Mouse (Mus musculus) spleen, adult 12 weeks (tissue): Measurements from ENCODE around the gene Gys1.
A peak's percentile ranks its signal among the peaks of the same experiment; 100 is the strongest.
"Not testable (repeated sequence)": the region's sequence is repeated elsewhere in the genome, so short reads cannot be mapped to it uniquely, and the experiment has no call there.

Source experiments
- DNase-seq: peaks from one replicate; pipeline ENCODE4 v3.0.0; 2022; ENCODE audit warnings: low spot score

Gys1 gene

GRCm38 (mm10) chr7:45457204-45458060 lies 22.8 kb downstream of the Gys1 start:
- no peak for DNase-seq

GRCm38 (mm10) chr7:45458748-45459563 lies 24.3 kb downstream of the Gys1 start:
- peak; percentile 67 for DNase-seq

DNA sequence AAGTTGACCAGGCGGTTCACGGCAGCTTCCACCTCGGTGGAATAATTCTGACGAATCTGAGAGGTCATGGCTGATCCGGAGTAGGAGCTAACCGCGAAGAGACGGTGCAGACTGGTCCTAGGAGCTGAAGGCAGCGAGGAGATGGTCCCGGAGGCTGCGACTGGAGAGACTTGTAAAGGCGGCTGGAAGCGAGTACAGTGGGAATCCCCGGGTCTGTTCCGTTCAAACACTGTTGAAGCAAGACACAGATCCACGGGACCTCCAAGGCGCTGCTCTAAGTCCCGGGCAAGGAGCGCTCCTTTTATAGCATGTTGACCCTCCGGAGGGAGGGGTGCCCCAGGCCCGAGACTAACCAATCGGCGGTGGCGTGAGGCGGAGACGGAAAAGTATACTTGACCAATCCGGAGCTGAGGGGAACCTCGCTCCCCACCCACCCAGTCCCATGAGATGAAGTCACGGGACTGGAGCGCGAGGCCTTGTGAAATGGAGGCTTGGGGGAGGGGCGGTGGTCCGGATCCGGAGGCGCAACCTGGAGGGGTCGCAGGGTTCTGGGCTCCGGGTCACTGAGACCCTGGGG lies 25.0 kb downstream of the Gys1 start, which contains the start of gene Ftl1:
Gene Ftl1 (minus strand): TSS at position 321 of the 577 bp plus-strand sequence.
- DNase-seq = peak; percentile 92

DNA sequence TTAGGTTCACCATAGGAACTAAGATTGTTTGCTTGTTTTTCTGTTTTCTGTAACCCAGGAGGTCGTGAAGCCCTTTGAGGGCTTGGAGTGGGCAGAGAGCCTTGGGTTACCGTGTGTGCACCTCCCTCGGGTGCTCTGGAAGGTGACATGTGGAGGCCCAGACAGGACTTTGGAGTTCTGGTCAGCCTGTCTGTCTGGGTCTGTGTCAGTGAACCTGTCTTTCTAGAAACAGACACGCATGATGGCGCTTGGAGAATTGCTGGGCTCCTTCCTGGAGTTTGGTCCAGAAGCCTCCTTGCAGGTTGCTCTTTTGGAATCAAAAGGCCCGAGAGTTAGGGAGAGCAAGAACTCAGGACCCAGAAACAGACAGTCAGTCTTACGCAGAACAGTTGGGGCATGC lies 25.7 kb downstream of the Gys1 start:
- DNase-seq = no peak

DNA sequence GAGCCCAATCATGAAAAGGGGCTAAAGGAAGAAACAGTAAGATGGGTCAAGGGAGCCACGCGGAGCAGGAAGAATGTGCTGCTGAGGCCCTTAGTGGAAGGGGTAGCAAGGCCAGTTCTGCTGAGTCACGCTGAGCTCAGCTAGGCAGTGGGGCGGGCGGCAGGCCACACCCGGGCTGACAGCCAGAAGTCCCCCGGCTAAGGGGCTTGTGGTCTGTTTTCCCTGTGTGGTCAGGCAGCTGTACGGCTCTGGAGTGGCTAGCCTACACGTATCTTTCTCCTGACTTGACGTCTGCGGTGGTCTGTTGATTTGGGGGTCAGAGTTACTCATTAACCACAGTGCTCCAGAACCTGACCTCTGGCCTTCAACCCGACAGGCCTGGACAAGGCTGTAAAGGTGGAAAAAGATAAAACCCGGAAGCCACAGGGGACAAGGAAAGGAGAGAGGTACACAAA lies 26.2 kb downstream of the Gys1 start:
- peak; percentile 76 for DNase-seq

GRCm38 (mm10) chr7:45461326-45461725 lies 26.7 kb downstream of the Gys1 start:
- DNase-seq = no peak

DNA sequence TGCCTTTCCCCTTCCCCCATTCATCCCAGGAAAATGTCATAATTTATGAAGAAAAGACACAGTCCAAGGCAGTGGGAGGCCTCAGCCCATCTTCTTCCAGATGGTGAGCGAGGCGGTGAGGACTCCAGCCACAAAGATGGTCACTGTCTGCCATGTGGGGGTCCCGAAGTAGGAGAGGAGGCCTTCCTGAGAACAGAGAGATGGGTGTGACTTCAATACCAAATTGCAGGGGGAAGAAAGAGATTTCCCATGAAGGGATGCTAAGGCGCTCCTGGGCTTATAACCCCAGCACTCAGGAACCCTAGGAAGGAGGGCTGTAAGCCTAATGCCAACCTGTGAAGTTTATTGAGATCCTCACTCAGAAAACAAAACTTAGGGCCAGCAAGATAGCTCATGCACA lies 27.1 kb downstream of the Gys1 start:
- DNase-seq = no peak

- DNase-seq = no peak
These were observed 27.7 kb downstream of the Gys1 start for GRCm38 (mm10) chr7:45462325-45462724.

- DNase-seq = not testable (repeated sequence)
These were observed 28.2 kb downstream of the Gys1 start for GRCm38 (mm10) chr7:45462868-45463267.

DNA sequence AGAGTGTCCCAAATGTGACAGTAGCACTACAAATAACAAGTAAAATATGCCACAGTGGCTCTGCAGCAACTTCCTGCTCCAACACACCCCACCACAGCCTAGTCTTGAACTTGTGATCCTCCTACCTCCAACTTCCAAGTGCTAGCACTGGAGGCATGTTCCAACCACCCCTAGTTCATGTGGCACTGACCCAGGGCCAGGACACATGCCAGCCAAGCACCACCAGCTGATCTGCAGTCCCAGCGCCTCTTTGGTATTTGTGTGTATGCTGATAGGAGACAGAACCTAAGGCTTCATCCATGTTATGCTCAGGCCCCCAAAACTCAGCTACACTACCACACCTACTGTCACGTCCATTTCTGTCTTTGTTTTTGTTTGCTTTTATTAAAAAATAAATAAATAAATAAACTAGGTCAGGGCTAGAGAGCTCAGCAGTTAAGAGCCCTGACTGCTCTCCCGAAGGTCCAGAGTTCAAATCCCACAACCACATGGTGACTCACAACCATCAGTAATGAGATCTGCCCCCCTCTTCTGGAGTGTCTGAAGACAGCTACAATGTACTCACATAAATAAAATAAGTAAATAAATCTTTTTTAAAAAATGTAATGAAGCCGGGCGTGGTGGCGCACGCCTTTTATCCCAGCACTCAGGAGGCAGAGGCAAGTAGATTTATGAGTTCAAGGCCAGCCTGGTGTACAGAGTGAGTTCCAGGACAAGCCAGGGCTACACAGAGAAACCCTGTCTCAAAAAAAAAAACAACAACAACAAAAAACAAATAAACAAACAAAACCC lies 29.5 kb downstream of the Gys1 start:
- DNase-seq = no peak

DNA sequence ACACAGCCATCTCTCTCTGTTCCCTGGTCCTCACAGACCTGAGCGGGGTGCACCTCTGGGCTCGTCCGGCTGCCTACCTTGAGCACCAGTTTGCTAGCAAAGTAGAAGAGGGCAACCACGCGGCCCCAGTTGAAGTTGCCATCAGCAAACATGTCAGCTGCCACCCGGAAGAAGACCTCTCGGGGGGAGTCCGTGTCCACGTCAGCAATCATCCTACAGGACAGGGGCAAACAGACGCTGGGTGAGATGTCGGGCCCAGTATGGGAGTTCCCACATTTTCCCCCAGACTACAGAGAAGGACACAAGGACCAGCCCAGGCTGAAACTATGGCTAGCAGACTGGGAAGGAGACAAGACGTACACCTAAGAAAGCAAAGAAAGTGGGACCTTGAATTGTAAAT lies 30.5 kb downstream of the Gys1 start:
- DNase-seq = no peak

- no peak for DNase-seq
These were observed 30.9 kb downstream of the Gys1 start for GRCm38 (mm10) chr7:45465549-45465948.

- peak; percentile 90 for DNase-seq
These were observed 31.8 kb downstream of the Gys1 start, which contains the start of gene Bax for GRCm38 (mm10) chr7:45466283-45467089. Gene Bax, minus strand, starts transcription at chr7:45466898.

DNA sequence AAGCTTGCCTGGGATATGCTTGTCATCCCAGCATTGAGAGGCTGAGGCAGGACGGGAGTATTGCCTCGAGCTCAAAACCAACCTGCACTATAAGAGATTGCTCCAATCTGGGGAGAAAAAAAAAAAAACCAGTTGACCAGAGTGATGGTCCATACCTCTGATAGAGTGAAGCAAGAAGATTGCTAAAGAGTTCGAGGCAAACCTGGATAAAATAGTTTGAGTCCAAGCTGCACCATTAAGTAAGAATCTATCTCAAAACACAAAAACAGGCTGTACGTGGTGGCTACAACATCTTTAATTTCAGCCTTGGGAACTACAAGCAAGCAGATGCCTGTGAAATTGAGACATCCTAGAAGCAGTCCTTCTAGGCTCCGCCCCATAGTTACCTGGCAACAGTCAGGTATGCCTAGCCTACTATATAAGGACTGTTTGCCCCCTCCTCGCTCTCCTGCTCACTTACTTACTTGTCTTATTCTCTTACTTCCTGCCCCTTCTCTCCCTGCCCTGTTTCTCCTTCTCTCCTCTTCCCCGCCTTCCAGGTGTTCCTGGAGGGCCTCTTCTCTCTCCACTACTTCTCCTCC lies 32.5 kb downstream of the Gys1 start:
- DNase-seq = no peak

GRCm38 (mm10) chr7:45470869-45471268 lies 36.2 kb downstream of the Gys1 start:
- DNase-seq = peak; percentile 62

DNA sequence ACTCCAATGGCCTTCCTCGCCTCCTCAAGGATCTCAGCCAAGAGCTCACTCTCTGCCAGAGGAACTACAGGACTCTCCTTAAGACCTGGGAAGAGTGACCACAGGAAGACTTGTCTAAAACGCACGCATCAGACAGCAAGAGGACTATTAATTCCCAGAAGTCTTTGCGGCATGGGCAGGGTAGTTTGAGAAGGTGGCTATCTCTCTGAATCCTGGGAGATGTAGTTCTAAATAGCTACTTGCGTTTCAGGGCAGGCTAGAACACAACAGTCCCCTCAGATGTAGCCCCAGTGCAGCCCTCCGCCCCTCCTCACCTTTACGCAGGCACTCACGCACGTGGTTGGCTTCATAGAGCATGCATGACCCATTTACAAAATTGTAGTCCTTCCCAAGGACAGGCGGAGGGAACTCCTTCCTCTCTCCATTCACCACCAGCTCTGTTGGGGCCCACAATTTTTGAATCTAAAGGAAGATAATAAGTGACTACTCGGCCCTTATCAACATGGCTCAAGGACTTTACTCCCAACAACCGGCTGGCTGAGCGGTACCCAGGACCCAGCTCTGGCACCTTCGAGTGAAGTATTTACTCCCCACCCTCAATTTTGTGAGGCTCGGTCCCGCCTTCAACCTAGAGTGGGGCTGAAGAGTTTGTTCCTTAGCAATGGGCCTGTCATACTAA lies 40.8 kb downstream of the Gys1 start:
- DNase-seq = no peak

- no peak for DNase-seq
These were observed 41.8 kb downstream of the Gys1 start for GRCm38 (mm10) chr7:45476453-45476852.

GRCm38 (mm10) chr7:45477003-45477402 lies 42.4 kb downstream of the Gys1 start:
- no peak for DNase-seq

GRCm38 (mm10) chr7:45478774-45479173 lies 44.1 kb downstream of the Gys1 start:
- no peak for DNase-seq

DNA sequence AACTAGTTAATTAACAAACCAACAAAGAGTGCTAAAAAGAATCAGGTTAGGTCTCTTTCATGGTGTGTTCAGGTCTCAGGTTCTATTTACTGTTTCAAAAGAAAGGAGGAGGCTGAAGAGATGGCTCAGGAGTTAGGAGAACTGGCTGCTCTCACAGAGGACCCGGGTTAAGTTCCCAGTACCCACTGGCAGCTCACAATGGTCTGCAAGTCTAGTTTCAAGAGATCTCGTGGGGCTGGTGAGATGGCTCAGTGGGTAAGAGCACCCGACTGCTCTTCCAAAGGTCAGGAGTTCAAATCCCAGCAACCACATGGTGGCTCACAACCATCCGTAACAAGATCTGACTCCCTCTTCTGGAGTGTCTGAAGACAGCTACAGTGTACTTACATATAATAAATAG lies 45.7 kb downstream of the Gys1 start:
- not testable (repeated sequence) for DNase-seq
